Mouse (Mus musculus) neural tube, embryonic 11.5 days (tissue): ENCODE results near the gene Calml3. TPM values are rescaled to one million over a fixed set of nuclear protein-coding genes. Genes with fewer than 3 reads are reported as not detected.

Experiments
- ATAC-seq: fragments of 200-750 bp; cut with Nextera tagmentation; 2 replicates; pipeline ENCODE4 v1.8.0; 2017; ENCODE audit warnings: moderate number of reproducible peaks, mild to moderate bottlenecking, moderate TSS enrichment, moderate library complexity; ENCODE audit not compliant: insufficient read depth, low FRiP score, low TSS enrichment
- DNase-seq: peaks from one replicate; pipeline ENCODE4 v3.0.0-alpha.2; 2015; ENCODE audit warnings: low spot score
- H3K27ac ChIP-seq: fragments of 300-500 bp; sonication (generic); 2 replicates; pipeline ENCODE4 v1.5.1; 2014; ENCODE audit warnings: low read depth, mild to moderate bottlenecking, low read length
- H3K27me3 ChIP-seq: fragments of 300-500 bp; sonication (generic); 2 replicates; pipeline ENCODE4 v1.6.1; 2014; ENCODE audit warnings: mild to moderate bottlenecking, low read length, mixed read lengths; ENCODE audit not compliant: control insufficient read depth, insufficient read depth
- H3K36me3 ChIP-seq: fragments of 300-500 bp; sonication (generic); 2 replicates; pipeline ENCODE4 v1.6.1; 2014; ENCODE audit warnings: mild to moderate bottlenecking, low read length, moderate library complexity, mixed read lengths; ENCODE audit not compliant: control insufficient read depth, insufficient read depth
- H3K4me1 ChIP-seq: fragments of 300-500 bp; sonication (generic); 2 replicates; pipeline ENCODE4 v1.6.1; 2014; ENCODE audit warnings: low read length, mixed read lengths; ENCODE audit not compliant: control insufficient read depth, insufficient read depth
- H3K4me2 ChIP-seq: fragments of 300-500 bp; sonication (generic); 2 replicates; pipeline ENCODE4 v1.6.1; 2014; ENCODE audit warnings: low read depth, mild to moderate bottlenecking, moderate library complexity
- H3K4me3 ChIP-seq: fragments of 300-500 bp; sonication (generic); 2 replicates; pipeline ENCODE4 v1.5.1; 2014; ENCODE audit warnings: low read depth, low read length
- H3K9ac ChIP-seq: fragments of 300-500 bp; sonication (generic); 2 replicates; pipeline ENCODE4 v1.6.1; 2014; ENCODE audit warnings: mild to moderate bottlenecking, low read length
- H3K9me3 ChIP-seq: fragments of 300-500 bp; sonication (generic); 2 replicates; pipeline ENCODE4 v1.6.1; 2016; ENCODE audit warnings: low read length; ENCODE audit not compliant: control insufficient read depth
- WGBS: fragments of 180-500 bp; shearing (Covaris S2); extraction: QIAGEN DNeasy Blood & Tissue Kit; methylation state at CpG from one replicate; pipeline ENCODE4 v1.1.7; 2014; 5-methylcytosine and 5-hydroxymethylcytosine counted together
- polyA plus RNA-seq: library from polyadenylated mRNA; unstranded; fragments of >200 nt; fragmentation: Nextera tagmentation; extraction: Ambion mirVana; gene quantifications from 2 replicates; pipeline ENCODE4 v1.2.1, GENCODE M21; 2014

Calml3 gene
- polyA plus RNA-seq, 1 experiment from 2014 or later: not detected

- Histone ChIP-seq H3K27ac (no peak overlapping the region), H3K4me3 (no peak overlapping the region), H3K9ac (no peak overlapping the region), H3K4me1 (no peaks in the 10 kb centered on the region), H3K36me3 (no peaks in the 10 kb centered on the region), H3K9me3 (no peaks in the 10 kb centered on the region), H3K27me3 (no peaks in the 10 kb centered on the region), H3K4me2 (no peak overlapping the region)
- DNase-seq (no peak), ATAC-seq (no peak)
- 64% methylated on average over 2 of the region's 2 CpGs for WGBS
Observed at GRCm38 (mm10) chr13:3789531-3789930, 14.6 kb downstream of the Calml3 start.

- H3K36me3 ChIP-seq: no peaks in the 10 kb centered on the region
- no peak overlapping the region for H3K4me2 ChIP-seq
- no peaks in the 10 kb centered on the region for H3K27me3 ChIP-seq
- no peak overlapping the region for H3K9ac ChIP-seq
- DNase-seq: no peak
- H3K4me3 ChIP-seq: no peak overlapping the region
- 79% methylated on average over 2 of the region's 2 CpGs for WGBS
- H3K4me1 ChIP-seq: no peaks in the 10 kb centered on the region
- no peaks in the 10 kb centered on the region for H3K9me3 ChIP-seq
- no peak overlapping the region for H3K27ac ChIP-seq
- no peak for ATAC-seq
Observed at GRCm38 (mm10) chr13:3788588-3788987, 15.5 kb downstream of the Calml3 start.

DNA sequence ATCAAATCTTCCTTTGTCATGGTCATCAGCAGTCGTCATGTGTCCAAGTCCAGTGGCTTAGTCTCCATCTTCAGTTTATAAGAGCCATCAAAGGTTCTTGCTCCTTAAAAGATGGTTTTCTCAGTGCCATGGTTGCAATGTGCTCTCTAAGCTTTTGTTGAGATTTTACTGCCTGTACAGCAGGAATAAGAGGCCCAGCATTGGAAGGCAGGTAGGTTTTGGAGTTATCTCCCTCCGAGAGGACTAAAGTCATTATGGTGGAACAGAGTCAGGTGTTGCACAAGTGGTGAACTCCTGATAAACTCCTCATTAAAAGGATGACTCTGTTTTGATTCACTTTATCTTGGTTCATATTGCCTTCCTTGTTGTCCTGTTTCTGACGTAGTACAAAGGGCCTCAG is 16.5 kb downstream of the Calml3 start:
- Histone ChIP-seq H3K27ac (no peak overlapping the region), H3K4me2 (no peak overlapping the region), H3K36me3 (no peaks in the 10 kb centered on the region), H3K9ac (no peak overlapping the region), H3K27me3 (no peaks in the 10 kb centered on the region), H3K4me3 (no peak overlapping the region), H3K9me3 (no peaks in the 10 kb centered on the region), H3K4me1 (no peaks in the 10 kb centered on the region)
- WGBS: 92% methylated on average over 3 of the region's 3 CpGs
- ATAC-seq (no peak), DNase-seq (no peak)

GRCm38 (mm10) chr13:3787102-3787501 is 17.0 kb downstream of the Calml3 start:
- no peak overlapping the region for H3K27ac ChIP-seq
- no peak overlapping the region for H3K4me3 ChIP-seq
- H3K9ac ChIP-seq: no peak overlapping the region
- no peak overlapping the region for H3K4me2 ChIP-seq
- no peaks in the 10 kb centered on the region for H3K27me3 ChIP-seq
- no peaks in the 10 kb centered on the region for H3K9me3 ChIP-seq
- DNase-seq (no peak), ATAC-seq (no peak)
- WGBS: 63% methylated on average over 4 of the region's 4 CpGs
- no peaks in the 10 kb centered on the region for H3K36me3 ChIP-seq
- H3K4me1 ChIP-seq: no peaks in the 10 kb centered on the region

DNA sequence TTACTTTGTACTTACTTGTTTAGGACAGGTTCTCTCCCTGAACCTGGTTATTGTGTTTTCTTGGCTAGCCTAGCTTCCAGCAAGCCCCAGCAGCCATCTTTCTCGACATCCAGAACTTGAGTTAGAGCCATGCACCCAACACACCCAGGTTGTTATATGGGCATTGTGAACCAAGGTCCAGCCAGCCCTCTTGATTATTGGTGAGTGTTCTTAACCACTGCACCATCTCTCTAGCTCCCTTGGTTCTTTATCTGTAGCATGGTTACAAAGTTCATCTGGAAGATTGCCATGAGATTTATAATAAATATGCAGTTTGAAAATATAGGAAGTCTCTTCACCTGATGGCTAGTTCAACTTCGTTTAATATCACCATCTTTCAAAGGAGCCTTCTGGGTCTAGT is 20.5 kb downstream of the Calml3 start:
- WGBS: 80% methylated on average over 2 of the region's 2 CpGs
- Histone ChIP-seq H3K4me3 (no peak overlapping the region), H3K36me3 (no peaks in the 10 kb centered on the region), H3K4me1 (no peaks in the 10 kb centered on the region), H3K4me2 (no peak overlapping the region), H3K9ac (no peak overlapping the region), H3K27ac (no peak overlapping the region), H3K9me3 (no peaks in the 10 kb centered on the region), H3K27me3 (no peaks in the 10 kb centered on the region)
- ATAC-seq: no peak
- no peak for DNase-seq

- H3K9ac ChIP-seq: no peak overlapping the region
- peak; percentile 58; the same call in 1 of the 2 replicates for ATAC-seq
- no peaks in the 10 kb centered on the region for H3K9me3 ChIP-seq
- 19% methylated on average over 2 of the region's 2 CpGs for WGBS
- peak; percentile 22 for DNase-seq
- H3K27ac ChIP-seq: no peak overlapping the region
- H3K4me3 ChIP-seq: no peak overlapping the region
- no peaks in the 10 kb centered on the region for H3K4me1 ChIP-seq
- H3K27me3 ChIP-seq: no peaks in the 10 kb centered on the region
- H3K4me2 ChIP-seq: no peak overlapping the region
- no peaks in the 10 kb centered on the region for H3K36me3 ChIP-seq
Observed at GRCm38 (mm10) chr13:3782499-3782898, 21.6 kb downstream of the Calml3 start.

DNA sequence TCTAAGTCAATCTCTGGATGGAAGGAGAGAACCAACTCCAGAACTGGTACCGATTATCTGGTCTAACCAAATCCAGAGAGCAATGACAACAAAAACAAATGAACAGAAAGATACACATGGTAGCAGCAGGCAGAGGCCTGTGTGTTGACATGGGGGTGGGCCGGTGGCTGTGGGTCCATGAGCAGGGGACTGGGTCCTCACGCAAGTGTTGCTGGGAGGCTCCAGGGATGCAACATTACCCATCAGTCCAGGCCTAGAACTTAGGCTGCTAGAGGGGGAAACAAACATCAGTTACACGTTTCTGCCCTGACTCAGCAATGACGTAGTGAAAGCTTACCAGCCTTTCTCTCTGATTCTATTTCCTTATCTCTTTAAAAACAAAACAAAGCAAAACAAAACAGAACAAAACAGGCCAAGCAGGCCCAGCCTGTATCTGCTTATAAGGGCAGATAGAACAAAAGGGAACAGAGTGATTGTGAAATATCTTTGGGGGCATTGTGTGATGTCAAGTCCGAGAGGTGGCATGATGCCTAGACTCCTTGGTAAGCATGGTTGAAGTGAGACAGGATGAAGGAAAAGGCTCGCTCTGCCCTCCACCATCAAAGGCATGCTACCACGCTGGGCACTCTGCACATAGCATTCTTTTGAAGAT is 24.4 kb downstream of the Calml3 start:
- Histone ChIP-seq H3K27ac (no peak overlapping the region), H3K36me3 (no peaks in the 10 kb centered on the region), H3K9ac (no peak overlapping the region), H3K4me2 (no peak overlapping the region), H3K9me3 (no peaks in the 10 kb centered on the region), H3K4me3 (no peak overlapping the region), H3K4me1 (no peaks in the 10 kb centered on the region), H3K27me3 (no peaks in the 10 kb centered on the region)
- WGBS: 91% methylated on average over 8 of the region's 8 CpGs
- no peak for DNase-seq
- no peak for ATAC-seq

DNA sequence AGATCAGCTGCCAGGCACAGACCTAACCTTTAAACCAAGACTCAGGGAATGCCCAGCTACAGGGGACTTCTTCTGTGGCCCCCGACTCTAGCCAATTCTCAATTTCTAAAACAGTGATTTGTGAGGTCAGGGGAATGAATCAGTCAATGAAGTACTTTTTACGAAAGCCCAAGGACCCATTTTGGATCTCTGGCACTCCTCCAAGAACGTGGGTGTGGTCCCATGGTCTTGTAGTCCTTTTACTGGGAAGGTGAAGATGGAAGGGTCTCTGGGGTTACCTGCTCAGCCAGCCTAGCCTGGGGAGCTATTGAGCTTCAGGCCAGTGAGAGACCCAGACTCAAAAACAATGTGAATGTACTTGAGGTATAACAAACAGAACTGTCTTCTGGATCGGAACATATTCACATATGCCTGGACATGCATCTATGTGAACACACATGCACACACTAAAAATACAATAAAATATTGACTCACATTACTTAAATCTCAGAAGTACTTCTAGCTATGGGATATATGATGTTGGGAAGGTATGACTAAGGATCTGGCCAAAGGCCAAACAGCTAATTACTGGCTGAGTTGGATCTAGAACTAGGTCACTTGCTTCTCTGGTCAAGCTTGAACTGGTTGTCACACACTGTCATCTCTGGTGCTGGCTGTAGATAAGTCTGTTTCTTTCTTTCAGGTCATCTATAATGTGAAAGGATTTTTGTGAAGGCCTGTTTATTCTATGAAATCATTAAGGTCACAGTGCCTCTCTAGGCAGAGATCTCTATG is 25.3 kb downstream of the Calml3 start:
- Histone ChIP-seq H3K9me3 (no peaks in the 10 kb centered on the region), H3K9ac (no peak overlapping the region), H3K4me3 (no peak overlapping the region), H3K4me2 (no peak overlapping the region), H3K27me3 (no peaks in the 10 kb centered on the region), H3K4me1 (no peaks in the 10 kb centered on the region), H3K36me3 (no peaks in the 10 kb centered on the region), H3K27ac (no peak overlapping the region)
- no peak for DNase-seq
- no peak for ATAC-seq
- 90% methylated on average over 4 of the region's 4 CpGs for WGBS
